Mouse (Mus musculus): ENCODE data around the gene Tmbim7.

DNA sequence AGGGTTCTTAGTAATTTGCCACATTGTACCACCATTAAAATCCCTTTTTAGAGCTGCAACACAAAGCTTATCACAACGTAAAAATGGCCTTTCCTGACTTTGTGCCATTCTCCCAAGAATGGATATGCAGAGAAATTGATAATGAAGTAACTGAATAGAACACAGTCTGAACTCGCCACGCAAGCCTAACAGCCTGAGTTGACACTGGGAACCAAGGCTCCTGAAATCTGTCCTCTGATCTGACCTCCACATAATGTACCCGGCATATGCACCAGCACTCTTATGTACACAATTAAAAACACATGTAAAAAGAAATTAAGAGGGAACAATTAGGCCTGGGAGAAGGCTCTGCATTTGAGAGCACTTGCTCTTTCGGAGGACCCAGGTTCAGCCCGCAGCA is 5.7 kb upstream of the Tmbim7 start:
- TF ChIP-seq CTCF (conservative IDR thresholded peaks at IDR 0.05; ENCODE audit: low read length) (no peak), POU5F1 (IDR thresholded peaks at IDR 0.05; ENCODE audit: borderline replicate concordance, low read length) (no peak)

All from E14TG2a.4 (cell line).